10 mouse cellular contexts compared by ENCODE assay signal in genomic region chr16:29001249-29001648, GRCm38 (mm10).
A peak's percentile ranks its signal among the peaks of the same experiment; 100 is the strongest.
DNase-seq lines count a peak whose midpoint lies in the region; ATAC-seq lines count a peak whose summit lies in the region.
"Had no signal": no experiment of that assay in that cellular context is flagged by ENCODE, and none has a peak within 500 bp of the region (broad histone marks: within the 10 kb centered on the region; RNA-seq: fewer than 3 reads in every experiment).

No protein-coding gene starts in this region.

- intact Hi-C loops in heart, postnatal 10 days (cut with DNase I): no loop called here
- intact Hi-C loops in left cerebral cortex, postnatal 36 days (cut with DNase I): no loop called here

- ATAC-seq in hindbrain, embryonic 13.5 days (ENCODE audit: low FRiP score): peak; percentile 36; the same call in 1 of the 2 replicates
- ATAC-seq in hindbrain, embryonic 11.5 days (ENCODE audit: low FRiP score): no peak

- no peak overlapping the region for H3K4me3 ChIP-seq in hindbrain, embryonic 13.5 days
- H3K4me3 ChIP-seq in hindbrain, embryonic 11.5 days (ENCODE audit: low read depth, low read length): no peak overlapping the region
- H3K4me3 ChIP-seq: embryonic facial prominence, embryonic 13.5 days had no signal

- H3K9ac ChIP-seq in hindbrain, embryonic 13.5 days: no peak overlapping the region
- no peak overlapping the region for H3K9ac ChIP-seq in hindbrain, embryonic 11.5 days (ENCODE audit: low read depth, low read length)
- H3K9ac ChIP-seq: embryonic facial prominence, embryonic 13.5 days had no signal

- H3K36me3 ChIP-seq in hindbrain, embryonic 13.5 days: no peaks in the 10 kb centered on the region
- no peaks in the 10 kb centered on the region for H3K36me3 ChIP-seq in hindbrain, embryonic 11.5 days (ENCODE audit: control insufficient read depth, insufficient read depth, low read length)
- H3K36me3 ChIP-seq: embryonic facial prominence, embryonic 13.5 days; G1E had no signal

- H3K4me1 ChIP-seq in hindbrain, embryonic 13.5 days (replicated peaks): peaks cover 8% of the 10 kb centered on the region
- no peaks in the 10 kb centered on the region for H3K4me1 ChIP-seq in hindbrain, embryonic 11.5 days (replicated peaks; ENCODE audit: control insufficient read depth, insufficient read depth, low read length)
- H3K4me1 ChIP-seq: embryonic facial prominence, embryonic 13.5 days had no signal

- 58% methylated on average over 9 of the region's 9 CpGs for WGBS in hindbrain, embryonic 13.5 days
- 75% methylated on average over 9 of the region's 9 CpGs for WGBS in hindbrain, embryonic 11.5 days

- no peaks in the 10 kb centered on the region for H3K27me3 ChIP-seq in hindbrain, embryonic 13.5 days
- H3K27me3 ChIP-seq in hindbrain, embryonic 11.5 days (ENCODE audit: control insufficient read depth, insufficient read depth, low read length): no peaks in the 10 kb centered on the region
- H3K27me3 ChIP-seq: embryonic facial prominence, embryonic 13.5 days had no signal

- no peak overlapping the region for H3K4me2 ChIP-seq in hindbrain, embryonic 13.5 days
- no peak overlapping the region for H3K4me2 ChIP-seq in hindbrain, embryonic 11.5 days (replicated peaks; ENCODE audit: low read depth, low read length)
- H3K4me2 ChIP-seq: embryonic facial prominence, embryonic 13.5 days had no signal

- H3K27ac ChIP-seq in hindbrain, embryonic 13.5 days: no peak overlapping the region
- no peak overlapping the region for H3K27ac ChIP-seq in hindbrain, embryonic 11.5 days (ENCODE audit: low read depth, low read length)
- H3K27ac ChIP-seq: embryonic facial prominence, embryonic 13.5 days had no signal

- no peaks in the 10 kb centered on the region for H3K9me3 ChIP-seq in hindbrain, embryonic 13.5 days
- H3K9me3 ChIP-seq in hindbrain, embryonic 11.5 days (ENCODE audit: control insufficient read depth, low read length): no peaks in the 10 kb centered on the region
- H3K9me3 ChIP-seq: embryonic facial prominence, embryonic 13.5 days had no signal

- DNase-seq in hindbrain, embryonic 11.5 days (ENCODE audit: low spot score): no peak
- peak; percentile 12 for DNase-seq in urinary bladder, postnatal 25 days (ENCODE audit: low spot score)
- DNase-seq in urinary bladder, postnatal 10 days (ENCODE audit: low spot score): no peak
- DNase-seq in heart, postnatal 10 days: peak; percentile 77 to 78
- DNase-seq in ovary, postnatal 36 days (ENCODE audit: low spot score): peak; percentile 30
- no peak for DNase-seq in left cerebral cortex, postnatal 36 days (ENCODE audit: low spot score in 2 of 2)
- DNase-seq in natural killer cell, adult 2 months (ENCODE audit: low spot score in 2 of 2): no peak

Comparison
In these comparisons a context has a peak if more than half of its experiments do, and no peak if none do; other contexts are left out.
1. DNase-seq: peak in urinary bladder, postnatal 25 days (single experiment), heart, postnatal 10 days (2 of 2) and ovary, postnatal 36 days (single experiment); none in hindbrain, embryonic 11.5 days (single experiment), urinary bladder, postnatal 10 days (single experiment), left cerebral cortex, postnatal 36 days (0 of 2) and natural killer cell, adult 2 months (0 of 2).